Mouse (Mus musculus) heart, embryonic 10.5 days (tissue): ENCODE measurements around the gene Ring1. TPM values are rescaled to one million over a fixed set of nuclear protein-coding genes. Genes with fewer than 3 reads are reported as not detected.

Source experiments
- DNase-seq: peaks from one replicate; pipeline ENCODE4 v3.0.0-alpha.2; 2017; ENCODE audit warnings: low spot score
- H3K27ac ChIP-seq: fragments of 300-500 bp; sonication (generic); 2 replicates; pipeline ENCODE4 v1.5.1; 2016; ENCODE audit warnings: mild to moderate bottlenecking
- H3K27me3 ChIP-seq: fragments of 300-500 bp; sonication (generic); 2 replicates; pipeline ENCODE4 v1.6.1; 2016; ENCODE audit warnings: mild to moderate bottlenecking; ENCODE audit not compliant: poor library complexity, insufficient read depth, severe bottlenecking
- H3K36me3 ChIP-seq: fragments of 300-500 bp; sonication (generic); 2 replicates; pipeline ENCODE4 v1.6.1; 2016; ENCODE audit warnings: mild to moderate bottlenecking, moderate library complexity
- H3K4me1 ChIP-seq: fragments of 300-500 bp; sonication (generic); 2 replicates; pipeline ENCODE4 v1.6.1; 2016; ENCODE audit warnings: mild to moderate bottlenecking
- H3K4me3 ChIP-seq: fragments of 300-500 bp; sonication (generic); 2 replicates; pipeline ENCODE4 v1.5.1; 2016; ENCODE audit warnings: mild to moderate bottlenecking, moderate library complexity
- H3K9me3 ChIP-seq: fragments of 300-500 bp; sonication (generic); 2 replicates; pipeline ENCODE4 v1.6.1; 2016; ENCODE audit warnings: mild to moderate bottlenecking, moderate library complexity
- WGBS: fragments of 180-500 bp; shearing (Covaris S2); methylation state at CpG from one replicate; pipeline ENCODE4 v1.1.7; 2016; 5-methylcytosine and 5-hydroxymethylcytosine counted together
- microRNA counts: library from miRNA; unstranded; fragments of <30 nt; microRNA quantifications from one replicate; lab custom pipeline; 2017
- microRNA-seq: library from miRNA; unstranded; fragments of <30 nt; microRNA quantifications from one replicate; pipeline ENCODE4, GENCODE M21; 2017
- polyA plus RNA-seq: library from polyadenylated mRNA; unstranded; fragments of >200 nt; fragmentation: Nextera tagmentation; extraction: Ambion mirVana; gene quantifications from 2 replicates; pipeline ENCODE4 v1.2.1, GENCODE M21; 2016

Ring1 gene
- polyA plus RNA-seq, 1 experiment from 2014 or later, result 15.8 TPM

- no peaks in the 10 kb centered on the region for H3K9me3 ChIP-seq
- peaks cover 27% of the 10 kb centered on the region for H3K4me1 ChIP-seq
- 0 out of 2 replicates have a peak overlapping the region, but pooled peaks have one; percentile 57 for H3K27ac ChIP-seq
- H3K4me3 ChIP-seq, result peak overlapping the region; percentile 55
- under 1% methylated on average over 17 of the region's 17 CpGs for WGBS
- no peaks in the 10 kb centered on the region for H3K36me3 ChIP-seq
- H3K27me3 ChIP-seq, result peaks cover 54% of the 10 kb centered on the region
- DNase-seq, result peak; percentile 90
Observed at GRCm38 (mm10) chr17:33978631-33979031, 45.8 kb downstream of the Ring1 start.

- Histone ChIP-seq H3K4me1 (peaks cover 27% of the 10 kb centered on the region), H3K27ac (0 out of 2 replicates have a peak overlapping the region, but pooled peaks have one; percentile 57), H3K36me3 (no peaks in the 10 kb centered on the region), H3K4me3 (peak overlapping the region; percentile 55), H3K9me3 (no peaks in the 10 kb centered on the region), H3K27me3 (peaks cover 54% of the 10 kb centered on the region)
- WGBS, result 2% methylated on average over 57 of the region's 57 CpGs
- no peak for DNase-seq
Observed at GRCm38 (mm10) chr17:33977861-33978557, 46.5 kb downstream of the Ring1 start.

- WGBS, result 56% methylated on average over 3 of the region's 3 CpGs
- Histone ChIP-seq H3K27me3 (peaks cover 32% of the 10 kb centered on the region), H3K36me3 (no peaks in the 10 kb centered on the region), H3K27ac (no peak overlapping the region), H3K9me3 (no peaks in the 10 kb centered on the region), H3K4me3 (no peak overlapping the region), H3K4me1 (peaks cover 10% of the 10 kb centered on the region)
- DNase-seq, result no peak
Observed at GRCm38 (mm10) chr17:33973572-33973971, 50.9 kb downstream of the Ring1 start.

DNA sequence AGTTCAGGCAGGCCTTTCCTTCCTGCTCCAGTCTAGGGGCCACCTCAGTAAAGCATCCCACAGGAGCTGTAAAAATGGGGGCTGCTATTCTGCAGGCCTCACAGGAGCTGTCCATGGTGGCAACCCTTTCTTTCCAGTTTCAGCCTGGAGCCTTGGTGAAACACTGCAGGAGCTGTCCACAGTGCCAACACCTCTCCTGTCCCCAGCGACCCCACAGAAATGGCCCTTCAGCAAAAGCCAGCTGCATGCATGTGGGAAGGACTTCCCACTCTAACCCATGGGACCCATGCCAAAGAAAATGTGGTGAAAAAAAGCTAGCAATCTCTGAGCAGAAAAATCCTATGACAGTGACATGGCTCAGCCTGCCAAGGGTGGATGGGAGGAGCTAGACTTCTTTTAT is 51.8 kb downstream of the Ring1 start:
- no peak overlapping the region for H3K4me3 ChIP-seq
- no peaks in the 10 kb centered on the region for H3K9me3 ChIP-seq
- peaks cover 23% of the 10 kb centered on the region for H3K27me3 ChIP-seq
- H3K4me1 ChIP-seq, result peaks cover 2% of the 10 kb centered on the region
- DNase-seq, result peak; percentile 87
- H3K27ac ChIP-seq, result no peak overlapping the region
- WGBS, result 18% methylated on average over 1 of the region's 1 CpGs
- H3K36me3 ChIP-seq, result no peaks in the 10 kb centered on the region

MicroRNAs encoded within 50 kb of the gene (microRNA counts, 519-probe panel; counts per million panel counts)
- microRNA mmu-miR-219 (lab: Ali Mortazavi, UCI), result not detected

Small RNA genes lying within 50 kb of the gene (microRNA-seq; reads per million reads assigned to microRNA genes)
- 1.3 reads per million for gene Mir219a-1
- not detected for gene Mir219c

Other genes starting within 250 kb of the Ring1 start
- gene Angptl4, start 242.8 kb downstream of the Ring1 start, polyA plus RNA-seq, result 7.4 and 19.8 TPM in 2 replicates
- gene Kank3, start 214.2 kb downstream of the Ring1 start, polyA plus RNA-seq, result 37.1 and 47.9 TPM in 2 replicates
- gene Rps28, start 200.1 kb downstream of the Ring1 start, polyA plus RNA-seq, result 576 and 657 TPM in 2 replicates
- gene Ndufa7, start 200.1 kb downstream of the Ring1 start, polyA plus RNA-seq, result 482 and 487 TPM in 2 replicates
- 61.6 and 75.7 TPM in 2 replicates for gene Cd320, start 181.6 kb downstream of the Ring1 start, polyA plus RNA-seq
- gene Gm7029, start 150.8 kb downstream of the Ring1 start, polyA plus RNA-seq, result not detected in 2 replicates
- gene Kifc1, start 134.0 kb downstream of the Ring1 start, polyA plus RNA-seq, result 3.6 and 5.2 TPM in 2 replicates
- gene Platr17, start 119.5 kb downstream of the Ring1 start, polyA plus RNA-seq, result 0.28 and 0.73 TPM in 2 replicates
- gene Daxx, start 115.3 kb downstream of the Ring1 start, polyA plus RNA-seq, result 46.6 and 52.9 TPM in 2 replicates
- 13.9 and 20.5 TPM in 2 replicates for gene Tapbp, start 108.8 kb downstream of the Ring1 start, polyA plus RNA-seq
- 16.0 and 17.3 TPM in 2 replicates for gene Zbtb22, start 108.8 kb downstream of the Ring1 start, polyA plus RNA-seq
- gene Rgl2, start 95.1 kb downstream of the Ring1 start, polyA plus RNA-seq, result 37.1 and 44.2 TPM in 2 replicates
- 161 and 198 TPM in 2 replicates for gene Pfdn6, start 84.3 kb downstream of the Ring1 start, polyA plus RNA-seq
- 35.8 and 48.1 TPM in 2 replicates for gene Wdr46, start 84.0 kb downstream of the Ring1 start, polyA plus RNA-seq
- 5.9 and 7.1 TPM in 2 replicates for gene B3galt4, start 73.2 kb downstream of the Ring1 start, polyA plus RNA-seq
- 47.1 and 47.5 TPM in 2 replicates for gene Vps52, start 68.9 kb downstream of the Ring1 start, polyA plus RNA-seq
- 1,115 and 1,297 TPM in 2 replicates for gene Rps18, start 68.7 kb downstream of the Ring1 start, polyA plus RNA-seq
- gene H2-K1, start 24.3 kb downstream of the Ring1 start, polyA plus RNA-seq, result 13.0 and 16.2 TPM in 2 replicates
- gene H2-Ke6, start 3.4 kb upstream of the Ring1 start, polyA plus RNA-seq, result 32.4 and 36.4 TPM in 2 replicates
- gene Slc39a7, start 7.0 kb upstream of the Ring1 start, polyA plus RNA-seq, result 160 and 180 TPM in 2 replicates
- 31.4 and 40.6 TPM in 2 replicates for gene Rxrb, start 7.1 kb upstream of the Ring1 start, polyA plus RNA-seq
- gene Col11a2, start 14.8 kb upstream of the Ring1 start, polyA plus RNA-seq, result 0.38 and 1.0 TPM in 2 replicates
- gene H2-Oa, start 67.7 kb upstream of the Ring1 start, polyA plus RNA-seq, result 0.62 and 0.84 TPM in 2 replicates
- gene H2-DMa, start 94.9 kb upstream of the Ring1 start, polyA plus RNA-seq, result 4.2 and 7.1 TPM in 2 replicates
- gene Brd2, start 98.0 kb upstream of the Ring1 start, polyA plus RNA-seq, result 77.6 and 101 TPM in 2 replicates
- gene H2-DMb2, start 118.6 kb upstream of the Ring1 start, polyA plus RNA-seq, result 0.18 TPM in 1 of 2 replicates, not detected in the other
- gene H2-DMb1, start 128.4 kb upstream of the Ring1 start, polyA plus RNA-seq, result 0.23 and 0.29 TPM in 2 replicates
- 0.84 and 1.2 TPM in 2 replicates for gene Tap1, start 162.9 kb upstream of the Ring1 start, polyA plus RNA-seq
- 0.41 and 0.60 TPM in 2 replicates for gene Psmb9, start 163.1 kb upstream of the Ring1 start, polyA plus RNA-seq
- 0.86 and 0.87 TPM in 2 replicates for gene Psmb8, start 173.0 kb upstream of the Ring1 start, polyA plus RNA-seq
- gene Tap2, start 178.8 kb upstream of the Ring1 start, polyA plus RNA-seq, result 0.48 and 0.51 TPM in 2 replicates
- not detected in 2 replicates for gene H2-Ob, start 214.2 kb upstream of the Ring1 start, polyA plus RNA-seq
- 13.2 and 14.6 TPM in 2 replicates for gene H2-Ab1, start 233.0 kb upstream of the Ring1 start, polyA plus RNA-seq